Comparison of ENCODE assay signal across 8 mouse cellular contexts in the genomic region with DNA sequence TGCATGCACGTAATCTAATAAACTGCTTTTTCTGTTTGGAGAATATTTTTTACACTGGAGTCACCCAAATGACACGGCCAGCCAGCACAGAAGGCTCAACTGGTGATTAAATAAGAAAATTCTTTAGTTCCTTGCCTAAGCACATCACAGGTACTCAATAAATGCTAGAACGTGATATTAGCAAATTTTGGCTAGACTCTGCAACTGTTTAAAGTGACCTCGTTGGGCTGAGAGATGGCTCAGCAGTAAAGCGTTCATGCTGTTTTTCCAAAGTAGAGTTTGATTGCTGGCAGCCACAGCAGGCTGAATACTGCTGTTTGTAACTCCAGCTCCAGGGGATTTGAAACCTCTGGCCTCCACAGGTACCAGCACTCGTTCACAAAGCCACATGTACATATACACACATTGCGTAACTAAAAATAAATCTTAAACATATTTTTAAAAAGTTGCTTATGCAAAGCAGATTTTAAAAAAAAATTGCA. TPM values are rescaled to one million over a fixed set of nuclear protein-coding genes. Genes with fewer than 3 reads are reported as not detected.
DNase-seq lines count a peak whose midpoint lies in the region; ATAC-seq and TF ChIP-seq lines count a peak whose summit lies in the region.

No protein-coding gene starts in this region.

- TF ChIP-seq EP300 in liver, embryonic 14.5 days (IDR thresholded peaks at IDR 0.05; ENCODE audit: low read depth): no peak

- H3K9ac ChIP-seq in heart, embryonic 16.5 days (ENCODE audit: low read length): peak overlapping the region; percentile 91
- peak overlapping the region; percentile 80 for H3K9ac ChIP-seq in liver, embryonic 14.5 days (replicated peaks)
- H3K9ac ChIP-seq in stomach, embryonic 16.5 days (ENCODE audit: low read length): peak overlapping the region; percentile 89

- ATAC-seq in heart, embryonic 16.5 days (replicated peaks; ENCODE audit: extremely low read depth, insufficient read depth, low FRiP score): no peak
- ATAC-seq in liver, embryonic 14.5 days (ENCODE audit: insufficient read depth): no peak
- ATAC-seq in stomach, embryonic 16.5 days (ENCODE audit: insufficient read depth, low FRiP score): no peak

- H3K27ac ChIP-seq in heart, embryonic 16.5 days (ENCODE audit: low read length): peak overlapping the region; percentile 99
- H3K27ac ChIP-seq in liver, embryonic 14.5 days: peak overlapping the region; percentile 53
- H3K27ac ChIP-seq in stomach, embryonic 16.5 days (ENCODE audit: low read length): peak overlapping the region; percentile 98

- TF ChIP-seq CTCF in liver, embryonic 14.5 days (IDR thresholded peaks at IDR 0.05; ENCODE audit: low read depth): no peak

- peak overlapping the region; percentile 98 for H3K4me3 ChIP-seq in heart, embryonic 16.5 days (ENCODE audit: low read length)
- H3K4me3 ChIP-seq in liver, embryonic 14.5 days (ENCODE audit: insufficient read depth in 1 of 2, low read depth in 2 of 2, low read length in 2 of 2): peak overlapping the region; percentile 64 to 85
- peak overlapping the region; percentile 79 for H3K4me3 ChIP-seq in stomach, embryonic 16.5 days (replicated peaks; ENCODE audit: low read length)

- H3K27me3 ChIP-seq in heart, embryonic 16.5 days (ENCODE audit: control insufficient read depth, insufficient read depth, low read length): no peaks in the 10 kb centered on the region
- no peaks in the 10 kb centered on the region for H3K27me3 ChIP-seq in liver, embryonic 14.5 days (ENCODE audit: control insufficient read depth, insufficient read depth, low read length)
- no peaks in the 10 kb centered on the region for H3K27me3 ChIP-seq in stomach, embryonic 16.5 days (ENCODE audit: control insufficient read depth, insufficient read depth, low read length)

- DNase-seq in adrenal gland, postnatal 14 days: peak; percentile 16
- no peak for DNase-seq in adrenal gland, adult (ENCODE audit: inconsistent age in 2 of 2, low spot score in 1 of 2)
- DNase-seq in right cerebral cortex, postnatal 4 days: peak; percentile 2
- no peak for DNase-seq in right cerebral cortex, postnatal 36 days (ENCODE audit: low spot score in 2 of 2)
- DNase-seq in liver, embryonic 14.5 days (ENCODE audit: low read depth in 3 of 3, low spot score in 3 of 3): no peak
- DNase-seq in urinary bladder, postnatal 14 days (ENCODE audit: low spot score): no peak

- WGBS in heart, embryonic 16.5 days: 37% methylated on average over 7 of the region's 7 CpGs
- 28% methylated on average over 7 of the region's 7 CpGs for WGBS in liver, embryonic 14.5 days (ENCODE audit: insufficient replicate concordance)
- WGBS in stomach, embryonic 16.5 days: 26% methylated on average over 7 of the region's 7 CpGs

- H3K9me3 ChIP-seq in heart, embryonic 16.5 days (replicated peaks; ENCODE audit: control insufficient read depth, low read length): no peaks in the 10 kb centered on the region
- no peaks in the 10 kb centered on the region for H3K9me3 ChIP-seq in liver, embryonic 14.5 days (ENCODE audit: control insufficient read depth, low read length)
- H3K9me3 ChIP-seq in stomach, embryonic 16.5 days (replicated peaks; ENCODE audit: control insufficient read depth, low read length): no peaks in the 10 kb centered on the region

- H3K4me2 ChIP-seq in heart, embryonic 16.5 days (ENCODE audit: low read depth, low read length): peak overlapping the region; percentile 83
- H3K4me2 ChIP-seq in liver, embryonic 14.5 days (ENCODE audit: low read depth): peak overlapping the region; percentile 79
- H3K4me2 ChIP-seq in stomach, embryonic 16.5 days (ENCODE audit: low read depth, low read length): peak overlapping the region; percentile 61

- peaks cover 16% of the 10 kb centered on the region for H3K4me1 ChIP-seq in heart, embryonic 16.5 days (ENCODE audit: control insufficient read depth, insufficient read depth, low read length)
- peaks cover 8 to 26% of the 10 kb centered on the region in 2 experiments for H3K4me1 ChIP-seq in liver, embryonic 14.5 days (replicated peaks; ENCODE audit: control insufficient read depth in 2 of 2, insufficient read depth in 2 of 2, low read length in 1 of 2)
- peaks cover 14% of the 10 kb centered on the region for H3K4me1 ChIP-seq in stomach, embryonic 16.5 days (ENCODE audit: control insufficient read depth, insufficient read depth, low read length)

- H3K36me3 ChIP-seq in heart, embryonic 16.5 days (ENCODE audit: control insufficient read depth, insufficient read depth): no peaks in the 10 kb centered on the region
- no peaks in the 10 kb centered on the region for H3K36me3 ChIP-seq in liver, embryonic 14.5 days (replicated peaks; ENCODE audit: control insufficient read depth, insufficient read depth, low read depth)
- no peaks in the 10 kb centered on the region for H3K36me3 ChIP-seq in stomach, embryonic 16.5 days (ENCODE audit: control insufficient read depth, insufficient read depth, low read length)

RNA-seq across cellular contexts. Expression of a gene that starts 0.6 kb away (rescaled TPM):
- 52.9 and 63.5 TPM in 2 replicates for total RNA-seq in adrenal gland, postnatal 14 days (2021)
- 42.5 and 44.2 TPM in 2 replicates for polyA plus RNA-seq in heart, embryonic 16.5 days (2015; fragmentation: Nextera tagmentation; extraction: Ambion mirVana)
- polyA plus RNA-seq in liver, embryonic 14.5 days (2012; rRNA removed): 12.7 and 20.6 TPM in 2 replicates
- polyA plus RNA-seq in liver, embryonic 14.5 days (2014; fragmentation: Nextera tagmentation; extraction: Ambion mirVana): 32.2 and 32.5 TPM in 2 replicates
- polyA plus RNA-seq in stomach, embryonic 16.5 days (2015; fragmentation: Nextera tagmentation; extraction: Ambion mirVana): 67.4 and 67.8 TPM in 2 replicates

Comparison
In these comparisons a context has a peak if more than half of its experiments do, and no peak if none do; other contexts are left out.
1. DNase-seq: peak in adrenal gland, postnatal 14 days (single experiment) and right cerebral cortex, postnatal 4 days (single experiment); none in adrenal gland, adult (0 of 2), right cerebral cortex, postnatal 36 days (0 of 2), liver, embryonic 14.5 days (0 of 3) and urinary bladder, postnatal 14 days (single experiment).
2. Peak in every context shown above with its lines, with median percentiles within 50 percentile points of each other: H3K27ac ChIP-seq, H3K4me2 ChIP-seq, H3K4me3 ChIP-seq and H3K9ac ChIP-seq.